Mouse (Mus musculus) ES-E14 (cell line): ENCODE measurements around the gene Rpl34. TPM values are rescaled to one million over a fixed set of nuclear protein-coding genes. Genes with fewer than 3 reads are reported as not detected.

Experiments used
- DNase-seq: peaks from one replicate; pipeline ENCODE4 v3.0.0-alpha.2; 2013; ENCODE audit warnings: low read depth, low spot score
- H3K27ac ChIP-seq: 2 replicates; pipeline ENCODE4 v1.5.1; 2012; ENCODE audit warnings: low read depth, mild to moderate bottlenecking, low read length, moderate library complexity, mixed read lengths; ENCODE audit not compliant: poor library complexity, insufficient read depth, severe bottlenecking
- H3K36me3 ChIP-seq: 2 replicates; pipeline ENCODE4 v1.6.1; 2012; ENCODE audit warnings: mild to moderate bottlenecking, low read length, moderate library complexity, mixed read lengths; ENCODE audit not compliant: control insufficient read depth, poor library complexity, insufficient read depth, severe bottlenecking
- H3K4me1 ChIP-seq, 2 experiments: fragments of 150-350 bp in 1 of 2; sonication (generic) in 1 of 2; 2 replicates each; pipeline ENCODE4 v1.6.1; 2012; ENCODE audit warnings: low read length in 2 of 2, mild to moderate bottlenecking in 1 of 2, mixed read lengths in 1 of 2; ENCODE audit not compliant: control insufficient read depth in 2 of 2, insufficient read depth in 2 of 2, poor library complexity in 1 of 2
- H3K4me3 ChIP-seq, 2 experiments: fragments of 150-350 bp in 1 of 2; sonication (generic) in 1 of 2; 2 replicates each; pipeline ENCODE4 v1.5.1; 2012; ENCODE audit warnings: low read length in 2 of 2, low read depth in 1 of 2, mild to moderate bottlenecking in 1 of 2, mixed read lengths in 1 of 2; ENCODE audit not compliant: insufficient read depth in 1 of 2, poor library complexity in 1 of 2, severe bottlenecking in 1 of 2
- H3K9ac ChIP-seq: 2 replicates; pipeline ENCODE4 v1.6.1; 2012; ENCODE audit warnings: low read depth, mild to moderate bottlenecking, low read length, mixed read lengths; ENCODE audit not compliant: poor library complexity, insufficient read depth, severe bottlenecking
- H3K9me3 ChIP-seq: fragments of 150-350 bp; sonication (generic); 2 replicates; pipeline ENCODE4 v1.6.1; 2012; ENCODE audit warnings: low read depth, mild to moderate bottlenecking, low read length; ENCODE audit not compliant: control insufficient read depth, insufficient read depth
- CHD2 ChIP-seq: IDR thresholded peaks from 2 replicates; pipeline ENCODE4 v1.6.1; 2014; ENCODE audit warnings: mild to moderate bottlenecking, low read depth, low read length, inconsistent platforms
- HCFC1 ChIP-seq: IDR thresholded peaks from 2 replicates; pipeline ENCODE4 v1.6.1; 2012; ENCODE audit warnings: low read length, inconsistent platforms, borderline replicate concordance; ENCODE audit not compliant: insufficient read depth
- MAFK ChIP-seq: IDR thresholded peaks from 2 replicates; pipeline ENCODE4 v1.6.1; 2014; ENCODE audit warnings: mild to moderate bottlenecking, low read depth, low read length, inconsistent platforms; ENCODE audit not compliant: insufficient read depth
- ZC3H11A ChIP-seq: IDR thresholded peaks from 2 replicates; pipeline ENCODE4 v1.6.1; 2012; ENCODE audit warnings: low read depth, mild to moderate bottlenecking, inconsistent platforms, low read length, borderline replicate concordance
- ZNF384 ChIP-seq: IDR thresholded peaks from 2 replicates; pipeline ENCODE4 v1.6.1; 2012; ENCODE audit warnings: low read depth, low read length, inconsistent platforms
- in situ Hi-C, 2 experiments: fragments of 600-800 bp; cut with MboI; formaldehyde crosslinking; loops; one replicate each; pipeline ENCODE4 v1.15.1; 2025; ENCODE audit warnings: low sequenced_read_pairs in 2 of 2, inconsistent platforms in 1 of 2; ENCODE audit not compliant: unreplicated experiment in 2 of 2
- total RNA-seq: library from RNA; depleted of rRNA; stranded (reverse); fragments of 300-350 nt; gene quantifications from 2 replicates; pipeline ENCODE4 v1.2.3, GENCODE M21; 2012

The Rpl34 gene
- total RNA-seq, 1 experiment = 990 TPM

DNA sequence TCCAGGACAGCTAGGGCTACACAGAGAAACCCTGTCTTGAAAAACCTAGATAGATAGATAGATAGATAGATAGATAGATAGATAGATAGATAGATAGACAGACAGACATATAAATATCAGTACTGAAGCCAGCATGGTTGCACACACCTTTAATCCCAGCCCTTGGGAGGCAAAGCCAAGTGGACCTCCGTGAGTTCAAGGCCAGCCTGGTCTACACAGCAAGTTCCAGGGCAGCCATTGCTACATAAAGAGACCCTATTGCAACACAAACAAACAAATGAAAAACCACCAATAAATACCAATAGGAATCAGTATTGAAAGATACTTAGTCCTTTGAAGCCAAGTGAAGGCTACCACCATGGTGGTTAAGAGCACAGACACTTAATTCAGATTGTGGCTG, 43.1 kb downstream of the Rpl34 start:
- no peak overlapping the region for H3K27ac ChIP-seq

DNA sequence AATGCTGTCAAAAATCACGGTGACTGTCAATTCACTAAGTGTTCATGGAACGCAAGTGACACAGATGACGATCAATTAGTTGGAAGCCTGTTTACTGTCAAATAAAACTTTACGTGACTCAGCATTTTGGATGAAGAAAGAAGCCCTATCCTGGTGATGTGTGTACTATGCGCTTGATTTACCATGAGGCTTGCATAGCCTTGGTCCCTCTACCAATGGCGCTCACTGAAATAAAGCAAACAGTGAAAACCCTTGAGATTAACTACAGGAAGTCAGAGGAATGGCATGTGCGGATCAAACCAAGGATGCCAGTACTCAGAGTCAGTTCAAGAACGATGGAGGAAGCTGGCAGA, 45.2 kb downstream of the Rpl34 start:
- no peak for TF ChIP-seq CHD2
- no peak for TF ChIP-seq ZNF384
- TF ChIP-seq MAFK = no peak
- TF ChIP-seq HCFC1 = no peak
- TF ChIP-seq ZC3H11A = no peak
- Histone ChIP-seq H3K4me3 (no peak overlapping the region), H3K27ac (no peak overlapping the region), H3K36me3 (no peaks in the 10 kb centered on the region), H3K9me3 (no peaks in the 10 kb centered on the region), H3K9ac (no peak overlapping the region), H3K4me1 (no peaks in the 10 kb centered on the region)
- in situ Hi-C loops = loop anchor here in 1 of 2 experiments (10.0 kb wide), 1 partner anchor 590 kb away; no protein-coding TSS in a partner anchor
- DNase-seq = no peak

More for the DNA sequence above, 43.1 kb downstream of the Rpl34 start:
- Histone ChIP-seq H3K36me3 (no peaks in the 10 kb centered on the region), H3K9me3 (no peaks in the 10 kb centered on the region), H3K4me3 (no peak overlapping the region), H3K4me1 (no peaks in the 10 kb centered on the region), H3K9ac (no peak overlapping the region)
- no peak for TF ChIP-seq ZC3H11A
- no peak for TF ChIP-seq CHD2
- in situ Hi-C loops = loop anchor here in 1 of 2 experiments (10.0 kb wide), 1 partner anchor 592 kb away; no protein-coding TSS in a partner anchor
- no peak for DNase-seq

DNA sequence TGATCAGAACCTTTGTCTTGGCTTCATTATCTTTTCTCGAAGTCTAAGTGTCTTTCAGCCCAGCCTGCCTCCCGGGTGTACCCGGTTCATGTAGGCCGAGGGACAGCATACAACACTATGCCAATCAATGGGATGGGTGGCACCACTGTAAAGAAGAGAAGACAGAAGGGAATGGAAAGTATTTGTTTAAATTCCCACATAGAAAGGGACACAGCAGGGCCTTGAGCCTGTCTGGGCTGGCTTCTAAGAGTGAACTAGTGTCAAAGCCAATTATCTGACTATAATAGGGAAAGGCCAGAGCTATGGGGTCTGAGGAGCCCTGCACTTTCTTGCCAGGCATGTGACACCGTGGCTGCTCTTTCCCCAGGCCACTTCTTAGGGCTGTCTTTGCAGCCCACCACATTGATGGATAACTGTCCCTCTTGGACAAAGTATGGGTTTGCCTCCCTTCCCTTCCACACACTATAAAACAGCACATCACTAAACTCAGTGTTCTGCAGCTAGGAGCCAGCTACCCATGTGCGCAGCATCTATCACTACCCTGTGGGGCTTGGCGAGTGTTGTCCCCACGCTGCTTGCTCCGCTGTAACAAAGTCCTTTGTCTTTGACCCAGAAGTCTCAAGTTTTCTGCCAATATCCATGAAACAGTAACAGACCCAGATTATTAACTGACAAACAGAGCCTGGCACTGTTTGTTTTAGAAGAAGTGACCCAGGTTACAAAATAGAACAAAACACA, 45.8 kb downstream of the Rpl34 start:
- TF ChIP-seq ZC3H11A (no peak), HCFC1 (no peak), ZNF384 (no peak), MAFK (no peak), CHD2 (no peak)
- H3K4me3 ChIP-seq = no peak overlapping the region
- in situ Hi-C loops = loop anchor here in 1 of 2 experiments (10.0 kb wide), 1 partner anchor 590 kb away; no protein-coding TSS in a partner anchor
- no peak overlapping the region for H3K27ac ChIP-seq
- H3K9ac ChIP-seq = no peak overlapping the region
- H3K36me3 ChIP-seq = no peaks in the 10 kb centered on the region
- no peak for DNase-seq
- H3K4me1 ChIP-seq = no peaks in the 10 kb centered on the region
- no peaks in the 10 kb centered on the region for H3K9me3 ChIP-seq

DNA sequence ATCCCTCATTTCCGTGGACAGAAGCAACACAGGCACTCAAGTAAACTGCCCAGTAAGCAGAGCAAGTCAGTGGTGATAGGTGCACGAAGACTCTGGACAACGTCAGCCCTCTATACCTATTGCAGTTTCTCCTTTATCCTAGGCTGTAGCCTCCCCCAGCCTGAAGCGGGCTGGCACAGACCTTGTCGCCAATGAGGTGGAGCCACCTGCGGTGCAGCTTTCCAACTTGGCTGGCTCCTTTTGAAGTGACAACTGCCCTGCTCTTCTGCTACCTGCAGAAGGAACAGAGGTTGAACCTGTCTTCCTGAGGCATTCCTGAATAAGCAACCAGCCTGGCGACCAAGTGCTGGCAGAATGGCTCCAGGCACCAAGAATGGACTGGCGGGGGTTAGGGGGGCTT, 46.4 kb downstream of the Rpl34 start:
- DNase-seq = no peak
- in situ Hi-C loops = loop anchor here in 1 of 2 experiments (10.0 kb wide), 1 partner anchor 589 kb away; no protein-coding TSS in a partner anchor

More for the DNA sequence above, 46.4 kb downstream of the Rpl34 start:
- H3K4me1 ChIP-seq = no peaks in the 10 kb centered on the region
- no peaks in the 10 kb centered on the region for H3K9me3 ChIP-seq
- no peak overlapping the region for H3K27ac ChIP-seq
- TF ChIP-seq ZNF384 (no peak), MAFK (no peak), CHD2 (no peak), ZC3H11A (no peak), HCFC1 (no peak)
- H3K9ac ChIP-seq = no peak overlapping the region
- H3K4me3 ChIP-seq = no peak overlapping the region
- no peaks in the 10 kb centered on the region for H3K36me3 ChIP-seq
